Mouse (Mus musculus): ENCODE results near the gene Jaml. TPM values are rescaled to one million over a fixed set of nuclear protein-coding genes. Genes with fewer than 3 reads are reported as not detected.

The Jaml gene
- polyA plus RNA-seq, 1 experiment from 2014 or later, result 0.24 TPM

DNA sequence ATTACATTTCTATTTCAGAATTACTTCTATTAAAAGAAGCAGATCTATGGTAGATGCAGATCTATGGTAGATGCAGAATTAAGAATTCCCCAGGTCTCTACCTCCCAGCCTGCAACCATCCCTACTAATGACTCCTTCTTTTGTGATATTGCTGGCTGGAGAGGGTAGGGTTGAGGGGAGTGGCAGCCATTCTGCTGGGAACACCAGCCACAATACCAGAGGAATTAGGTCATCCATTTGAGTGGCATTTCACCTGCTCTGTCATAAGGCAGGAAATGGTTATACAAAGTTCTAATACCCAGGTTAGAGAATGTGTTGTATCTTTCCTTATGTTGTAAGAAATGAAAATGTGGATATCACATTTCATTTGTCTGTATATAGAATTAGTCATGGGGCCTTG lies 9.1 kb downstream of the Jaml start:
- no peak overlapping the region for H3K9ac ChIP-seq (replicated peaks; ENCODE audit: low read length)
- no peaks in the 10 kb centered on the region for H3K4me1 ChIP-seq (ENCODE audit: control insufficient read depth, insufficient read depth, low read length)
- H3K4me2 ChIP-seq (ENCODE audit: low read length), result no peak overlapping the region
- ATAC-seq (ENCODE audit: low FRiP score, low TSS enrichment) (no peak), DNase-seq (no peak)
- H3K27me3 ChIP-seq (ENCODE audit: control insufficient read depth, insufficient read depth, low read length), result no peaks in the 10 kb centered on the region
- no peak overlapping the region for H3K27ac ChIP-seq (replicated peaks; ENCODE audit: low read depth, low read length)
- H3K4me3 ChIP-seq (replicated peaks; ENCODE audit: low read depth, low read length), result no peak overlapping the region
- no peaks in the 10 kb centered on the region for H3K36me3 ChIP-seq (ENCODE audit: control insufficient read depth, insufficient read depth, low read length)
- no peaks in the 10 kb centered on the region for H3K9me3 ChIP-seq (ENCODE audit: control insufficient read depth, low read length)

DNA sequence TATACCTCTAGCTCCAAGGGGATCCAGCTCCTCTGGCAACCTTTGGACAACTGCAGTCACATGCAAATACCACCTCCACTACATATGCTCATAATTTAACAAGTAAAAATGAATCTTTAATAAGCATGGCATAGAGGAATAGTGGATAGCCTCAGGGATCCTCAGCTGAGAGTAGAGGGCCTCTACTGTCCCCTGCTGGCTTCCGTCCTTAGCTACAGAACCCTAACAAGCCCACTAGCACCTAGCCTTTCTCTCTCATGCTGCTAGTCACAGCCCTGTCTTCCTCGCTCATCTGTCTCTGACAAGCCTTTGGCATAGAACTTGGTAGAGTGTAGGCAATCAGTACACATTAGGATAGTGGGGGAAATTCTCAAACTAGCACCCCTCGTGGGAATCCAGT lies 11.8 kb downstream of the Jaml start:
- WGBS, result 73% methylated on average over 3 of the region's 3 CpGs
- Histone ChIP-seq H3K36me3 (ENCODE audit: control insufficient read depth, insufficient read depth, low read length) (no peaks in the 10 kb centered on the region), H3K4me3 (replicated peaks; ENCODE audit: low read depth, low read length) (no peak overlapping the region), H3K27ac (replicated peaks; ENCODE audit: low read depth, low read length) (no peak overlapping the region), H3K9me3 (ENCODE audit: control insufficient read depth, low read length) (no peaks in the 10 kb centered on the region), H3K4me1 (ENCODE audit: control insufficient read depth, insufficient read depth, low read length) (no peaks in the 10 kb centered on the region), H3K4me2 (ENCODE audit: low read length) (no peak overlapping the region), H3K27me3 (ENCODE audit: control insufficient read depth, insufficient read depth, low read length) (no peaks in the 10 kb centered on the region), H3K9ac (replicated peaks; ENCODE audit: low read length) (no peak overlapping the region)
- DNase-seq (peak; percentile 30), ATAC-seq (ENCODE audit: low FRiP score, low TSS enrichment) (no peak)

DNA sequence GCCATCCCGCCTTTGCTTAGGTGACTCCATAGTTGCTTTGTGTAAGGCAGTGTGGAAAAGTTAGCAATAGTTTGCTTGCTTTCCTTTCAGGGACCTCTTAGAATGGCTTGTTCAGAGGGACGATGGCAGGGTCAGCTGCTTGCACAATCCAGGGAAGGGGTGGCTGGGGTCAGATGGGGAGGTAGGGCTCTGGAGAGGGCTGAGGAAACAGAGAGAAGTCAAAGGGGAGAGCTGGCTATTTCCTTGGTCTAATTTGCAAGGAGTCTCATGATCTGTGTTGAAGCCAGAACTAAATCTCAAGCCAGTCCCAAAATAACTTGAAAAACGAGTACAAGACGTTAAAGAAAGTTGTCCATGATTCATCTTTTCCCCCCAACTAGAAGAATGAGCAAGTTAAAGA lies 13.7 kb downstream of the Jaml start:
- no peak overlapping the region for H3K4me3 ChIP-seq (replicated peaks; ENCODE audit: low read depth, low read length)
- no peaks in the 10 kb centered on the region for H3K36me3 ChIP-seq (ENCODE audit: control insufficient read depth, insufficient read depth, low read length)
- no peaks in the 10 kb centered on the region for H3K9me3 ChIP-seq (ENCODE audit: control insufficient read depth, low read length)
- H3K27ac ChIP-seq (replicated peaks; ENCODE audit: low read depth, low read length), result no peak overlapping the region
- H3K9ac ChIP-seq (replicated peaks; ENCODE audit: low read length), result no peak overlapping the region
- WGBS, result 72% methylated on average over 4 of the region's 4 CpGs
- no peaks in the 10 kb centered on the region for H3K4me1 ChIP-seq (ENCODE audit: control insufficient read depth, insufficient read depth, low read length)
- ATAC-seq (ENCODE audit: low FRiP score, low TSS enrichment), result no peak
- H3K4me2 ChIP-seq (ENCODE audit: low read length), result no peak overlapping the region
- H3K27me3 ChIP-seq (ENCODE audit: control insufficient read depth, insufficient read depth, low read length), result no peaks in the 10 kb centered on the region
- DNase-seq, result no peak

DNA sequence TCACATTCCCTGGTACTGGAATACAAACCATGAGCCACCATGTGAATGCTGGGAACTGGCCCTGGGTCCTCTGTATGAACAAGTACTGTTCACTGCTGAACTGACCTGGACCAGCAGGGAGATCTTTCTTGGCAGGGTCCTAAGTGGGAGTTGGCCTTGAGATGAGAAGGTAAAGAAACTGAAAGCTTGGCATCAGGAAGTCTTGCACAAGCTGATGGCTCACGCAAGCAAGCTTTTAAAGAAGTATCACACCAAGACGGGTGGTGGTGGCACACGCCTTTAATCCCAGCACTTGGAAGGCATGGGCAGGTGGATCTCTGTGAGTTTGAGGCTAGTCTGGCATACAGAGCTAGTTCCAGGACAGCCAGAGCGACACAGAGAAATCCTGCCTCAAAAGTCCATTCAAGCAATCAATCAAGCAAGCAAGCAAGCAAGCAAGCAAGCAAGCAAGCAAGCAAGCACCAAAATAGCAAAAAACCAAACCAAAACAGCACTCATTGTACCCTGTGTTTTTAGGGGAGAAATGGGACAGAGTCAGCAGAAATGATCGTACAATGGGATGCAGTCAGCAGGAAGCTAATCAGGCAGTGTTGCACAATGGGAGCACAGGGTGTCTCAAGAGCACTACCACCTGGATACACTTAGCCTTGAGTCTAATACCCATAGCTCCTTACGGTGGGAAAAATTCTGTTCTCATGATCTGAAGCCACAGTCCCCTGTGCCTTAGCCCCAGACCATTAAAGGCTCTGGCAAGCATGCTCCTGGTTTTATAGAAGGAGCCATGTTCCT lies 16.4 kb downstream of the Jaml start:
- Histone ChIP-seq H3K9ac (replicated peaks; ENCODE audit: low read length) (no peak overlapping the region), H3K27me3 (ENCODE audit: control insufficient read depth, insufficient read depth, low read length) (no peaks in the 10 kb centered on the region), H3K4me3 (replicated peaks; ENCODE audit: low read depth, low read length) (no peak overlapping the region), H3K36me3 (ENCODE audit: control insufficient read depth, insufficient read depth, low read length) (no peaks in the 10 kb centered on the region), H3K27ac (replicated peaks; ENCODE audit: low read depth, low read length) (no peak overlapping the region), H3K4me1 (ENCODE audit: control insufficient read depth, insufficient read depth, low read length) (no peaks in the 10 kb centered on the region), H3K9me3 (ENCODE audit: control insufficient read depth, low read length) (no peaks in the 10 kb centered on the region), H3K4me2 (ENCODE audit: low read length) (no peak overlapping the region)
- DNase-seq (no peak), ATAC-seq (ENCODE audit: low FRiP score, low TSS enrichment) (no peak)
- 84% methylated on average over 6 of the region's 6 CpGs for WGBS

DNA sequence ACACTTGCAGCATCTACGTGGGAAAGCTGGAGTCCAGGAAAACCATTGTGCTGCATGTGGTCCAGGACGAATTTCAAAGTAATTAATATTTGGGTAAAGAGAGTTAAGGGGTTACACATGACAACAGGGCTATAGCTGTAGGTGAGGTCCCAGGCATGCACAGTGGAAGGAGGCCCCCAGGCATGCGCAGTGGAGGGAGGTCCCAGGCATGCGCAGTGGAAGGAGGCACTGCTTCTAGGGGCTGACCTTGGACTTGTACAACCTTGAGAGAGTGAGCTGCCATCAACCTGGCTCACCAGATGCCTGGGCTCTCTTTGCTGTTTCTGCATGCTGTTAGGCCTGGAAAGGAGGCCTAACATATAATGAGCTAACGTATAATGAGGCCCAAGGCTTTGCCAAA lies 18.9 kb downstream of the Jaml start:
- H3K4me3 ChIP-seq (replicated peaks; ENCODE audit: low read depth, low read length), result no peak overlapping the region
- H3K27ac ChIP-seq (replicated peaks; ENCODE audit: low read depth, low read length), result no peak overlapping the region
- DNase-seq (no peak), ATAC-seq (ENCODE audit: low FRiP score, low TSS enrichment) (no peak)
- no peaks in the 10 kb centered on the region for H3K9me3 ChIP-seq (ENCODE audit: control insufficient read depth, low read length)
- WGBS, result 82% methylated on average over 5 of the region's 5 CpGs
- H3K4me2 ChIP-seq (ENCODE audit: low read length), result no peak overlapping the region
- H3K9ac ChIP-seq (replicated peaks; ENCODE audit: low read length), result no peak overlapping the region
- H3K27me3 ChIP-seq (ENCODE audit: control insufficient read depth, insufficient read depth, low read length), result no peaks in the 10 kb centered on the region
- H3K4me1 ChIP-seq (ENCODE audit: control insufficient read depth, insufficient read depth, low read length), result no peaks in the 10 kb centered on the region
- no peaks in the 10 kb centered on the region for H3K36me3 ChIP-seq (ENCODE audit: control insufficient read depth, insufficient read depth, low read length)

DNA sequence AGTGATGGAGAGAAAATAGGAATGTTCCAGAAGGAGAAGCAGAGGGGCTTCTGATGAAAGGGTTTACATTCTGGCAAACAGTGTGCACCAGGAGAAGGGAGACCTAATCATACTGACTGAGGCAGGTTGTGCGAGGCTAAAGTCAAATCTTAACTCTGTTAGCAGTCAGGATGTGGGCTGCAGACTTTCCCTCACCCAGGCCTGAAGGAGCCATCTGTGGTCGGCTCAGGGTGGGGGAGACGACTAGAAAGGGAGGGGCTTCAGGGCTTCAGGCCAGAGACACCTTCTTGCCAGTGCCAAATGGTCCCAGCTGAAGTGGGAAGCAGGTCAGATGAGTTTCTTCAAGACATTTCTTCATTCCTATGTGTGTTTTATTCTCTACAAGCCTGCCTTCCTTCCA lies 19.4 kb downstream of the Jaml start:
- WGBS, result 52% methylated on average over 3 of the region's 3 CpGs

DNA sequence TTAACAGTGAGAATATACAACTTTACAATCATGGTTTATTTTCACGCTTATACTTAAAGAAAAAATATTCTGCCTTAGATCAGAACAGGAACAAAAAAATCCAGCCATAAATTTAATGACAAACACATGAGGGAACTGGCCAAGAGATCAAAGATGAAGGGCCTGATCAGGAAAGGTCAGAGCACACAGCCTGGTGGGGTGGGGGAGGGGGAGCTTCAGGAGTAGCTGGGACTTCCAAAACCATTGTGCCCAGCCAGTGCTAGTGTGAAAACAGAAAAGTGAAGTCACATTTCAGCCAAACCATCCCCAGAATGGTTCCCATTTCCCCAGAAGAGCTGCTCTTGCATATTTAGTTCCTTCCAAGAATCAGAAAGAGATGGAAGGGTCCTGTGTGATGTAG lies 23.5 kb downstream of the Jaml start:
- no peak for ATAC-seq (ENCODE audit: low FRiP score, low TSS enrichment)

More for the DNA sequence above, 19.4 kb downstream of the Jaml start:
- Histone ChIP-seq H3K9me3 (ENCODE audit: control insufficient read depth, low read length) (no peaks in the 10 kb centered on the region), H3K4me2 (ENCODE audit: low read length) (no peak overlapping the region), H3K9ac (replicated peaks; ENCODE audit: low read length) (no peak overlapping the region), H3K4me1 (ENCODE audit: control insufficient read depth, insufficient read depth, low read length) (no peaks in the 10 kb centered on the region), H3K4me3 (replicated peaks; ENCODE audit: low read depth, low read length) (no peak overlapping the region), H3K27ac (replicated peaks; ENCODE audit: low read depth, low read length) (no peak overlapping the region), H3K27me3 (ENCODE audit: control insufficient read depth, insufficient read depth, low read length) (no peaks in the 10 kb centered on the region), H3K36me3 (ENCODE audit: control insufficient read depth, insufficient read depth, low read length) (no peaks in the 10 kb centered on the region)
- ATAC-seq (ENCODE audit: low FRiP score, low TSS enrichment), result no peak
- DNase-seq, result no peak

DNA sequence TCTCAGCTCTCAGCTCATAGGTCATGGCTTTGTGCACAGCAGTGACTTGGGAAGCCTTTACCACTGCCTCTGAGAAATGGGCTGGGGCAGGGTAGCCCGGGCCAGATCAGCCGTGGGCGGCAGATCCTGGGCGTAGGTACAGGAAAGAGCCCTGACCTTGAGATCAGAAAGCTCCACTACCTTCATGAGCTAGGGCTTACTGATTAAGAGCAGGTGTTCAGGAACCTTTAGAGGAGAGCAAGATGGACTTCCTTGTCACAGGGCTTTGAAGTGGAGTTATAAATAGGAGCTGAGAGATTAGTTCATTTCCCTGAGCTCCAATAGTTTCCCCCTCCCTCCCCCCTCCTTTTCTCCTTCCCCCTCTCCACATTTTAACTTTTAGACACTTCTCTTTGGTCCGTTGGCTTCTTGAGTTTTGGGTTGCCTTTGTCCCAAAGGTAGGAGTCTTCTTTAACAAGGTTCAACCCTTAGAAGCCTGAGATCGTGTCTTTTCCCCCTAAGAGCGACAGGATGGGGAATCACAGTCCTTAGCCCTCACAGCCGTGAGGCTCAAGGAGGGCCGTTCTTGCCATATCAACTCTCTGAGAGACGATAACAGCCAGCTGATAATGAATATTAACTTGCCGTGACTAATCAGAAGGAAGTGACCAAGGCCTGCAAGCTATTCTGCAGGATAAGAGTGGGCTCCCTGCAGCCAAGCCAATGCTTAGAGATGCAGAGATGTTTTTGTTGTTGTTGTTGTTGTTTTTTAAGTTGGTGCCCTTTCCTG lies 24.4 kb downstream of the Jaml start:
- Histone ChIP-seq H3K27ac (replicated peaks; ENCODE audit: low read depth, low read length) (no peak overlapping the region), H3K4me3 (replicated peaks; ENCODE audit: low read depth, low read length) (no peak overlapping the region), H3K4me1 (ENCODE audit: control insufficient read depth, insufficient read depth, low read length) (no peaks in the 10 kb centered on the region), H3K9me3 (ENCODE audit: control insufficient read depth, low read length) (no peaks in the 10 kb centered on the region), H3K27me3 (ENCODE audit: control insufficient read depth, insufficient read depth, low read length) (no peaks in the 10 kb centered on the region), H3K4me2 (ENCODE audit: low read length) (no peak overlapping the region), H3K36me3 (ENCODE audit: control insufficient read depth, insufficient read depth, low read length) (no peaks in the 10 kb centered on the region), H3K9ac (replicated peaks; ENCODE audit: low read length) (no peak overlapping the region)
- WGBS, result 69% methylated on average over 11 of the region's 11 CpGs
- no peak for DNase-seq
- no peak for ATAC-seq (ENCODE audit: low FRiP score, low TSS enrichment)

More for the DNA sequence above, 23.5 kb downstream of the Jaml start:
- 93% methylated on average over 1 of the region's 1 CpGs for WGBS
- Histone ChIP-seq H3K4me1 (ENCODE audit: control insufficient read depth, insufficient read depth, low read length) (no peaks in the 10 kb centered on the region), H3K4me2 (ENCODE audit: low read length) (no peak overlapping the region), H3K27ac (replicated peaks; ENCODE audit: low read depth, low read length) (no peak overlapping the region), H3K9me3 (ENCODE audit: control insufficient read depth, low read length) (no peaks in the 10 kb centered on the region), H3K36me3 (ENCODE audit: control insufficient read depth, insufficient read depth, low read length) (no peaks in the 10 kb centered on the region), H3K27me3 (ENCODE audit: control insufficient read depth, insufficient read depth, low read length) (no peaks in the 10 kb centered on the region), H3K9ac (replicated peaks; ENCODE audit: low read length) (no peak overlapping the region), H3K4me3 (replicated peaks; ENCODE audit: low read depth, low read length) (no peak overlapping the region)
- no peak for DNase-seq

Measured in midbrain, embryonic 14.5 days (tissue).